Mouse (Mus musculus): Measurements from ENCODE around the gene Ints1.

GRCm38 (mm10) chr5:139813126-139813490 is 37.6 kb upstream of the Ints1 start:
- no peak for TF ChIP-seq CTCF (IDR thresholded peaks at IDR 0.05)
- TF ChIP-seq POLR2A (IDR thresholded peaks at IDR 0.05; ENCODE audit: insufficient read depth, low read depth, low read length) = no peak
